Mouse (Mus musculus) bone marrow macrophage, adult 2 months (primary cell): ENCODE data around the gene Dab1.

ENCODE experiments used
- CTCF ChIP-seq: IDR thresholded peaks from 2 replicates; pipeline ENCODE4 v1.5.1; 2012; ENCODE audit warnings: low read depth, mild to moderate bottlenecking, low read length, moderate library complexity
- POLR2A ChIP-seq: IDR thresholded peaks from 2 replicates; pipeline ENCODE4 v1.6.1; 2012; ENCODE audit warnings: mild to moderate bottlenecking, low read depth, low read length, borderline replicate concordance

- no peak for TF ChIP-seq CTCF
- no peak for TF ChIP-seq POLR2A
These were observed 627.3 kb downstream of the Dab1 start for GRCm38 (mm10) chr4:104246506-104246905.
